Mouse (Mus musculus): ENCODE measurements around the gene Efs. TPM values are rescaled to one million over a fixed set of nuclear protein-coding genes. Genes with fewer than 3 reads are reported as not detected.

The Efs gene
- polyA plus RNA-seq, 1 experiment from 2014 or later: 11.9 TPM

DNA sequence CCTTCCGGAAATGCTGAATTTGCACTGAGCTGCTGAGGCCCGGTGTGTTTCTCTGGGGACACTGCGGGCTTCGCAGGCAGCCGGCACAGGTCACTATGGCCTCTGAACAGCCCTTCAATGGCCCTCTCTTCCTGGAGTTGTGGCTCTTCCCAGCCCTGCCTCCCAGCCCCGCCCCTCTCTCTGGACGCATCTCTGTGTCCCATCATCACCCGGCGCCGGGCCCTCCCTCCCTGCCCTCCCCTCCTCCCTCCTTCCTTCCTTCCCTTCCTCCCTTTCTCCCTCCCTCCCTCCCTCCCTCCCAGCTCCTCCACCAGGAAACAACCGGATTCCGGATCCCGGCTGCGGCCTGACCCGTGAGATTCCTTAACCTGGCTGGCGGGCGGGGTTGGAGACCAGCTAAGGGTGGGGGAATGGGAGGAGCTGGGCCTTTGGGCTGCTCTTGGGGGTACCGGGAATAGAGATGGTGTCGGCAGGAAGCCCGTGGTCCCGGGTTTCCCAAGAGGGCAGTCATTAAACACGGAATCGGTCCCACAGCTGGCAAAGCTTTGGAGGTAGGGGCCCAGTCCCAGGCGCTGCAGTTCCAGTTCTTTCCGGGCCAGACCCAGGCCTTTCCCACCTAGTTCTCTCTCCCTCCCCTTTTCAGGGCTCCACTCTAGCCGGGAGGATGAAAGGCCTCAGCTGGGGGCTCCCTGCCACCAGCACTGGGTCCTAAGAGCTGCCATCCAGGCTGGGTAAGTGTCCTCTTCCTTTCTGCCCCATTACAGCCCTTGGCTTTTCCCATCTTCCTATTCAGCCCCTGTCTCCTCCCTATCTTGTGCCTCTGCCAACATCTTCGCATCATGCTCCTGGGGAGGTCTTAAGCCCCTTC, 42.5 kb downstream of the Efs start, which contains the start of the genes Bcl2l2 and Gm20521:
Gene Bcl2l2, plus strand, starts transcription at position 224 of the 868 bp plus-strand sequence.
Gene Gm20521, plus strand, starts transcription at position 288 of the 868 bp plus-strand sequence.
- peak within 1 kb of the TSS; percentile 85 for H3K9ac ChIP-seq (replicated peaks)
- H3K4me3 ChIP-seq (replicated peaks): peak within 1 kb of the TSS; percentile 73
- WGBS: 1% methylated on average over 27 of the region's 27 CpGs
- H3K4me1 ChIP-seq: peaks cover 31% of the 10 kb centered on the region
- ATAC-seq (ENCODE audit: low FRiP score): peak; percentile 90
- peak within 1 kb of the TSS; percentile 93 for H3K27ac ChIP-seq (replicated peaks)
- no peaks in the 10 kb centered on the region; the same call in 1 of the 2 replicates for H3K27me3 ChIP-seq (replicated peaks)
- no peaks in the 10 kb centered on the region for H3K9me3 ChIP-seq (replicated peaks)
- H3K4me2 ChIP-seq: peak within 1 kb of the TSS; percentile 68
- peaks cover 12% of the 10 kb centered on the region; the same call in 1 of the 2 replicates for H3K36me3 ChIP-seq

DNA sequence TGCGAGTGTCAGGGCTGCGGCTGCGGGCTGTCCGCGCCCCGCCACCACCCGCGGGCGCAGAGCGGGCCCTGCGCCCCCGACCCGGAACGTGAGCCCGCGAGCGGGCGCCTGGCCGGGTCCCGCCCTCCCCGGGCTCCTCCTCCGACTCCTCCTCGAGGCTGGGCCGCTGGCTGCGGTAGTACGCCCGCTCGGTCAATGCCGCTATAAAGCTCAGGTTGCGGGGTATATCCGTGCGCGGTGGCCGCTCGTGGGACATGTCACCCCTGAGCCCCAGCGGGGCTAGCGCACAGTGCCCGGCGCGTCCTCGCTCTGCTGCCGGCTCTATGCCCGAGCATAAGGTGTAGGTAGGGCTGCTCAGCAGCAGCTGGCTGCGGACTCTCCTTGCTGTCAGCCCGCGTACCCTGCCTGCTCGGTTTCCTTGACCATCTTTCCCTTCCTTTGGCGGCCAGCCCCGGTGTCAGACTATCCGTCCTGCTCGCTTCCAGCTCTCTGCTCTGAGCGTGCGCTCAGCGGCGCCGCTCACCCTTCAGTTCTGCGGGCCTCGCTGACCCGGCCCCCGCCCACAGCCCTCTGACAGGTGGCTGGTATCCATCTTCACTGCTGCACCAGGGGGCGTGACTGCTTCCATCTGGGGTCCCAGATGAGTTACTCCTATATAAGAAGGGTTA, 48.7 kb downstream of the Efs start, which contains the start of gene Ppp1r3e:
Gene Ppp1r3e, minus strand, starts transcription at position 503 of the 668 bp plus-strand sequence.
- peak; percentile 83 for ATAC-seq (ENCODE audit: low FRiP score)

DNA sequence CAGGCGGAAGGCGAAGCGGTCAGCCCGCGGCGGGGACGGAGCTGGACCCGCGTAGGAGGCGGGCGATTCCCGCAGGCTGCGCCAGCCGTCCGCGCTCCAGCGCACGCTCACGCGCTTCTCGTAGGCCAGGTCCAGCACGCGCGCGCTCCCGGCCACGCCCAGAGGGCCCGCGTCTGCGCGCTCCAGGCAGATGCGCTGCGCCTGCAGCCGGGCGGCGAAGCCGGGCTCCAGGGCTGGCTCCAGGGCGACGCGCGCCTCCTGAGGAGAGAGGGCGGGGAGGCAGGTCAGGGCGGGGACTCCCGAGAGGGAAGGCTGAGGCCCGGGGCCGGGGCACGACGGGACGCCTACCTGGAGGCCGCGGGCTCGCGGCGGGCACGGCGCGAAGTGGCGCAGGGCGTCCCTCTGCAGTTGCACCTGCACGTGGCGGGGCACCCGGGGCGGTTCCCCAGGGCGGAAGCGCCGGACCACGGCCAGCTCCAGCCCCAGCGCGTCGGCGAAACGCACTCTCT, 49.3 kb downstream of the Efs start:
- Histone ChIP-seq H3K36me3 (no peaks in the 10 kb centered on the region), H3K4me2 (peak overlapping the region; percentile 96), H3K4me3 (replicated peaks) (peak overlapping the region; percentile 71), H3K4me1 (peaks cover 16% of the 10 kb centered on the region), H3K27me3 (replicated peaks) (no peaks in the 10 kb centered on the region; the same call in 1 of the 2 replicates), H3K27ac (replicated peaks) (peak overlapping the region; percentile 95), H3K9me3 (replicated peaks) (no peaks in the 10 kb centered on the region), H3K9ac (replicated peaks) (peak overlapping the region; percentile 84)
- peak; percentile 92 for ATAC-seq (ENCODE audit: low FRiP score)
- under 1% methylated on average over 61 of the region's 72 CpGs for WGBS

More for the DNA sequence above, 48.7 kb downstream of the Efs start, which contains the start of gene Ppp1r3e:
- no peaks in the 10 kb centered on the region; the same call in 1 of the 2 replicates for H3K27me3 ChIP-seq (replicated peaks)
- peak within 1 kb of the TSS; percentile 96 for H3K4me2 ChIP-seq
- H3K4me3 ChIP-seq (replicated peaks): peak within 1 kb of the TSS; percentile 71
- H3K9me3 ChIP-seq (replicated peaks): no peaks in the 10 kb centered on the region
- under 1% methylated on average over 58 of the region's 61 CpGs for WGBS
- H3K4me1 ChIP-seq: peaks cover 16% of the 10 kb centered on the region
- no peaks in the 10 kb centered on the region for H3K36me3 ChIP-seq
- peak within 1 kb of the TSS; percentile 84 for H3K9ac ChIP-seq (replicated peaks)
- peak within 1 kb of the TSS; percentile 95 for H3K27ac ChIP-seq (replicated peaks)

DNA sequence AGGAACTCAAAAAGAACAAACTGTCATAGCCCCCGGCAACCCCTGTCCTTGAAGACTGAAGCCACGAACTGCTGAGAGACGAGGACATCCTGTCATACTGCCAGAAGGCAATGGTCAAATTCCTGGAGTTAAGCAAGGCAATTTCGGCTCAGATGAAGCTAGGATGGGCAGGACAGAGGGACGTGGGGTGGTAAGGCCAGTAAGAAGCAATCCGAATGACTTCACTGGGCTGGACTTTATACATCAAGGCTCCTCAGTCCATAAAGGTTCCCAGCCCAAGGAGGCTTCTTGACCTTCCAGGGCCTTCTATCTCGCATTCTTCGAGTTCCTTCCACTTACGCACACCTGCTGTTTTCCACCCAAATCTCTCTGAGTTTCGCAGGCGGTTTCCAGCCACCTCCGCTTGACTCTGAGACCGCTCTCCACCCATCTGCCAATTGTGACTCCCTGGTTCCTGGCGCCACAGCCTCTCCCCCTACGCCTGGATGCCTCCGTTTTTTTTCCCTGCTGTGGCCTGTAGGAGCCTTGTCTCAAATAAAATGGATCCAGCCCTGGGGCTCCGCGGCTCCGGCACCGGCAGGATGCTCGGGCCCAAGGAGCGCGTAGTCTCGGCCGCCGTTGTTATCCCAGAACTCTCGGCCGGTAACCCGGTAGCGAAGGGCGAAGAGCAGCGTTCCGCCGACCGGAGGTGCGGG, 49.9 kb downstream of the Efs start:
- H3K4me1 ChIP-seq: peaks cover 16% of the 10 kb centered on the region
- ATAC-seq (ENCODE audit: low FRiP score): peak; percentile 67
- no peaks in the 10 kb centered on the region for H3K9me3 ChIP-seq (replicated peaks)
- 2% methylated on average over 36 of the region's 36 CpGs for WGBS
- no peaks in the 10 kb centered on the region; the same call in 1 of the 2 replicates for H3K27me3 ChIP-seq (replicated peaks)
- H3K36me3 ChIP-seq: no peaks in the 10 kb centered on the region
- peak overlapping the region; percentile 84 for H3K9ac ChIP-seq (replicated peaks)
- peak overlapping the region; percentile 95 for H3K27ac ChIP-seq (replicated peaks)
- peak overlapping the region; percentile 71 for H3K4me3 ChIP-seq (replicated peaks)
- H3K4me2 ChIP-seq: peak overlapping the region; percentile 96

DNA sequence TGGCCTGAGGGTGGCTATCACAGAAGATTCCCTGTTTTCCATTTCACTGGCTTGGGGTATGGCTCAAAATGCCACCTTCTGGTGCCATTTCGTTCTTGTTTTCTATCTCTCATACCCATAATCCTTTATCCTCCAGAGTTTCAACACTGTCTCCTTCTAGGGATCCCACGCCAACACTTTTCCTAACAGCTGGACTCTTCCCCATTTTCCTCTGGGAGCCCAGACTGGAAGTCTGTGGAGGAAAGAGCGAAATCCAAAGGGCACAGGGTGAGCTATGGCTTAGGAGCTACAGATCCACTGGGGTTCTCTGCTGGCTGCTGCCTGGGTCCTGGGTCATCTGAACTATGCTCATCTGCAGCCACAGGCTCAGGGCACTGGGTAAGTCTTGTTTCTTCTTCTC, 51.8 kb downstream of the Efs start:
- 91% methylated on average over 3 of the region's 3 CpGs for WGBS

DNA sequence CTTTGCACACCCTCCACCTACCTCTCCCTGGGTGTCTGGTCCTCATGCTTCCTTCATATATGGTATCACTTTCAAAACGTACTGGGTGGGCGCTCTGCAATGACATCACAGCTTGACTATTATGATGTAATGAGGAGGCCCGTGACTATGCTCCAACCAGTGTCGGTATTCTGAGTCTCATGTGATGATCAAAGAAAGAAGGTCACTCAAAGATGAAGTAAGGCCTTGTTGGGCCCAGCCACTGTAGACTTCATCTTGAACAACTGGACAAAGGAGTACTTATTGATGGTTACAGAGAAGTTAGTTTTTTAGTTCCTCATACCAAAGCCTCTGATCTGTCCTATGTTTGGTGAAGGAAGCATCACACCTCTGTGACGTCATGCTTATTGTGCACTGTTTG, 55.1 kb downstream of the Efs start, which contains the start of gene Homez:
Gene Homez, minus strand, starts transcription at position 101 of the 400 bp plus-strand sequence.
- H3K4me3 ChIP-seq (replicated peaks): no peak within 1 kb of the TSS
- no peaks in the 10 kb centered on the region for H3K9me3 ChIP-seq (replicated peaks)
- H3K9ac ChIP-seq (replicated peaks): no peak within 1 kb of the TSS
- 91% methylated on average over 5 of the region's 5 CpGs for WGBS
- H3K36me3 ChIP-seq: no peaks in the 10 kb centered on the region
- peaks cover 8% of the 10 kb centered on the region for H3K4me1 ChIP-seq
- H3K27me3 ChIP-seq (replicated peaks): no peaks in the 10 kb centered on the region
- no peak within 1 kb of the TSS for H3K27ac ChIP-seq (replicated peaks)
- no peak within 1 kb of the TSS for H3K4me2 ChIP-seq
- ATAC-seq (ENCODE audit: low FRiP score): no peak

More for the DNA sequence above, 51.8 kb downstream of the Efs start:
- no peak overlapping the region for H3K4me3 ChIP-seq (replicated peaks)
- H3K4me2 ChIP-seq: no peak overlapping the region
- ATAC-seq (ENCODE audit: low FRiP score): no peak
- no peaks in the 10 kb centered on the region for H3K36me3 ChIP-seq
- H3K27ac ChIP-seq (replicated peaks): no peak overlapping the region
- no peaks in the 10 kb centered on the region for H3K9me3 ChIP-seq (replicated peaks)
- H3K4me1 ChIP-seq: peaks cover 16% of the 10 kb centered on the region
- H3K27me3 ChIP-seq (replicated peaks): no peaks in the 10 kb centered on the region; the same call in 1 of the 2 replicates
- no peak overlapping the region for H3K9ac ChIP-seq (replicated peaks)

DNA sequence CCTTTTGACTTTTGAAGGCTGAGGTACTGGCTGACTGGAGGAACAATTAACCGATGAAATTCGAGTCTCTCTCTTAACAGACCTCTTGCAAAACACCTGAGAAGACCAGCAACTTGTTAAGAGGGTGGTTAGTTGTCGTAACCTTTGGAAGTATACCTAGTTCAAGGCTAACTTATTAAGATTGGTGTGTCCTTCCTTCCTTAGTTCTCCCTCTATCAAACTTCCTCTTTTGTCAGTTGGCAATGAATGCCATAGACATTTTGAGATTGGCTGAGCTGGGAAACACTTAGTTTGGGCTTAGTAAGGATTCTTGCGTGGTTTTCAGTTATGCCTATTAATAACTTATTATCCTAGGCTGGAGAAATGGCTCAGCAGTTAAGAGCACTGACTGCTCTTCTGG, 57.9 kb downstream of the Efs start:
- Histone ChIP-seq H3K36me3 (no peaks in the 10 kb centered on the region), H3K4me2 (no peak overlapping the region), H3K9me3 (replicated peaks) (no peaks in the 10 kb centered on the region), H3K4me3 (replicated peaks) (no peak overlapping the region), H3K4me1 (peaks cover 7% of the 10 kb centered on the region), H3K27ac (replicated peaks) (no peak overlapping the region), H3K27me3 (replicated peaks) (no peaks in the 10 kb centered on the region), H3K9ac (replicated peaks) (no peak overlapping the region)
- 94% methylated on average over 4 of the region's 4 CpGs for WGBS
- no peak for ATAC-seq (ENCODE audit: low FRiP score)

DNA sequence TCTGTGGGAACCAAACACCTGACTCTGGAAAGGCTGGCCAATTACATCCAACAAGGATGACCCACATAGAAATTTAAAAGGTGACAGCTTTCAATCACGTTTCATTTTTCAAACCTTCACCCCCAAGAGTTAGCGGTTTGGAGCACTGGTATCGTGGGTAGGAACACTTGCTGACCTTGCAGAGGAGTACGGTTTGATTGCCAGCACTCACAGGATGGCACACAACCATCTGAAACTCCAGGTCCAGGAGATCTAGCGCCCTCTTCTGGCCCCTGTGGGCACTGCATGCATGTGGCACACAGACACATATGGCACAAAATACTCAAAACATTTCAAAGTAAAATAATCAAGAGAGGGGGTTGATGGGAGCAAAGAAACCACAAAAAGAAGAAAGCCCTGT, 59.0 kb downstream of the Efs start:
- Histone ChIP-seq H3K27me3 (replicated peaks) (no peaks in the 10 kb centered on the region), H3K36me3 (no peaks in the 10 kb centered on the region), H3K9ac (replicated peaks) (no peak overlapping the region), H3K4me3 (replicated peaks) (no peak overlapping the region), H3K4me1 (peaks cover 8% of the 10 kb centered on the region), H3K9me3 (replicated peaks) (no peaks in the 10 kb centered on the region), H3K27ac (replicated peaks) (no peak overlapping the region), H3K4me2 (no peak overlapping the region)
- 58% methylated on average over 5 of the region's 5 CpGs for WGBS
- no peak for ATAC-seq (ENCODE audit: low FRiP score)

MicroRNAs encoded within 50 kb of the gene (microRNA counts, 519-probe panel; counts per million panel counts)
- microRNA mmu-miR-208a (2,096 counts per million, percentile 47 among the panel's probes with 10 or more counts), microRNA mmu-miR-208b (213 counts per million, percentile 0 among the panel's probes with 10 or more counts)

Small RNA genes lying within 50 kb of the gene (microRNA-seq; reads per million reads assigned to microRNA genes)
- gene Mir208a: 1.7 reads per million, percentile 2 among the genes with 10 or more reads in this experiment
- 17.8 reads per million, percentile 31 among the genes with 10 or more reads in this experiment for gene Mir208b

Other genes starting within 250 kb of the Efs start
- 72.2 and 72.3 TPM in 2 replicates for gene 1700123O20Rik, start 239.9 kb downstream of the Efs start, polyA plus RNA-seq (2015; fragmentation: Nextera tagmentation; extraction: Ambion mirVana)
- gene Acin1, start 239.2 kb downstream of the Efs start, polyA plus RNA-seq (2015; fragmentation: Nextera tagmentation; extraction: Ambion mirVana): 113 and 115 TPM in 2 replicates
- 0.18 and 0.19 TPM in 2 replicates for gene Gm29776, start 227.3 kb downstream of the Efs start, polyA plus RNA-seq (2015; fragmentation: Nextera tagmentation; extraction: Ambion mirVana)
- 0.12 and 0.29 TPM in 2 replicates for gene Cebpe, start 214.0 kb downstream of the Efs start, polyA plus RNA-seq (2015; fragmentation: Nextera tagmentation; extraction: Ambion mirVana)
- gene Slc7a8, start 144.2 kb downstream of the Efs start, polyA plus RNA-seq (2015; fragmentation: Nextera tagmentation; extraction: Ambion mirVana): 6.1 and 8.1 TPM in 2 replicates
- gene Rnf212b, start 112.0 kb downstream of the Efs start, polyA plus RNA-seq (2015; fragmentation: Nextera tagmentation; extraction: Ambion mirVana): 0.19 TPM in 1 of 2 replicates, not detected in the other
- gene Homez, start 55.2 kb downstream of the Efs start, polyA plus RNA-seq (2015; fragmentation: Nextera tagmentation; extraction: Ambion mirVana): 10.6 and 14.5 TPM in 2 replicates
- 4.0 and 4.1 TPM in 2 replicates for gene Ppp1r3e, start 48.6 kb downstream of the Efs start, polyA plus RNA-seq (2015; fragmentation: Nextera tagmentation; extraction: Ambion mirVana)
- 3.4 and 4.0 TPM in 2 replicates for gene Bcl2l2, start 42.7 kb downstream of the Efs start, polyA plus RNA-seq (2015; fragmentation: Nextera tagmentation; extraction: Ambion mirVana)
- not detected in 2 replicates for gene Gm20521, start 42.7 kb downstream of the Efs start, polyA plus RNA-seq (2015; fragmentation: Nextera tagmentation; extraction: Ambion mirVana)
- gene Pabpn1, start 33.6 kb downstream of the Efs start, polyA plus RNA-seq (2015; fragmentation: Nextera tagmentation; extraction: Ambion mirVana): 148 and 158 TPM in 2 replicates
- 228 and 297 TPM in 2 replicates for gene Slc22a17, start 13.0 kb downstream of the Efs start, polyA plus RNA-seq (2015; fragmentation: Nextera tagmentation; extraction: Ambion mirVana)
- gene Il25, start 6.6 kb upstream of the Efs start, polyA plus RNA-seq (2015; fragmentation: Nextera tagmentation; extraction: Ambion mirVana): 0.51 and 0.63 TPM in 2 replicates
- gene Cmtm5, start 10.1 kb upstream of the Efs start, polyA plus RNA-seq (2015; fragmentation: Nextera tagmentation; extraction: Ambion mirVana): 15.8 and 18.1 TPM in 2 replicates
- 1.8 and 2.5 TPM in 2 replicates for gene Myh6, start 40.8 kb upstream of the Efs start, polyA plus RNA-seq (2015; fragmentation: Nextera tagmentation; extraction: Ambion mirVana)
- not detected in 2 replicates for gene Gm17428, start 50.8 kb upstream of the Efs start, polyA plus RNA-seq (2015; fragmentation: Nextera tagmentation; extraction: Ambion mirVana)
- gene Myh7, start 68.5 kb upstream of the Efs start, polyA plus RNA-seq (2015; fragmentation: Nextera tagmentation; extraction: Ambion mirVana): 7.4 and 9.6 TPM in 2 replicates
- 47.6 and 60.4 TPM in 2 replicates for gene Ngdn, start 89.3 kb upstream of the Efs start, polyA plus RNA-seq (2015; fragmentation: Nextera tagmentation; extraction: Ambion mirVana)
- gene Zfhx2, start 166.2 kb upstream of the Efs start, polyA plus RNA-seq (2015; fragmentation: Nextera tagmentation; extraction: Ambion mirVana): 20.3 and 24.5 TPM in 2 replicates
- 27.9 and 31.6 TPM in 2 replicates for gene Thtpa, start 168.7 kb upstream of the Efs start, polyA plus RNA-seq (2015; fragmentation: Nextera tagmentation; extraction: Ambion mirVana)
- 6.2 and 12.4 TPM in 2 replicates for gene Ap1g2, start 180.5 kb upstream of the Efs start, polyA plus RNA-seq (2015; fragmentation: Nextera tagmentation; extraction: Ambion mirVana)
- gene Jph4, start 190.8 kb upstream of the Efs start, polyA plus RNA-seq (2015; fragmentation: Nextera tagmentation; extraction: Ambion mirVana): 30.6 and 37.0 TPM in 2 replicates

Measured in neural tube, embryonic 15.5 days (tissue).